Mouse (Mus musculus) brain, adult 10 weeks (tissue): Measurements from ENCODE around the gene Ndufb3. TPM values are rescaled to one million over a fixed set of nuclear protein-coding genes. Genes with fewer than 3 reads are reported as not detected.

ENCODE experiments used
- polyA plus RNA-seq: library from polyadenylated mRNA; stranded (reverse); fragments of 350-450 nt; fragmentation: Illumina TruSeq; extraction: RNeasy Lipid Tissue Mini Kit (QIAGEN cat#74804); gene quantifications from one replicate; pipeline ENCODE4 v1.2.3, GENCODE M21; 2015; ENCODE audit warnings: low read depth, low replicate concordance

The Ndufb3 gene
- polyA plus RNA-seq: 265 TPM

DNA sequence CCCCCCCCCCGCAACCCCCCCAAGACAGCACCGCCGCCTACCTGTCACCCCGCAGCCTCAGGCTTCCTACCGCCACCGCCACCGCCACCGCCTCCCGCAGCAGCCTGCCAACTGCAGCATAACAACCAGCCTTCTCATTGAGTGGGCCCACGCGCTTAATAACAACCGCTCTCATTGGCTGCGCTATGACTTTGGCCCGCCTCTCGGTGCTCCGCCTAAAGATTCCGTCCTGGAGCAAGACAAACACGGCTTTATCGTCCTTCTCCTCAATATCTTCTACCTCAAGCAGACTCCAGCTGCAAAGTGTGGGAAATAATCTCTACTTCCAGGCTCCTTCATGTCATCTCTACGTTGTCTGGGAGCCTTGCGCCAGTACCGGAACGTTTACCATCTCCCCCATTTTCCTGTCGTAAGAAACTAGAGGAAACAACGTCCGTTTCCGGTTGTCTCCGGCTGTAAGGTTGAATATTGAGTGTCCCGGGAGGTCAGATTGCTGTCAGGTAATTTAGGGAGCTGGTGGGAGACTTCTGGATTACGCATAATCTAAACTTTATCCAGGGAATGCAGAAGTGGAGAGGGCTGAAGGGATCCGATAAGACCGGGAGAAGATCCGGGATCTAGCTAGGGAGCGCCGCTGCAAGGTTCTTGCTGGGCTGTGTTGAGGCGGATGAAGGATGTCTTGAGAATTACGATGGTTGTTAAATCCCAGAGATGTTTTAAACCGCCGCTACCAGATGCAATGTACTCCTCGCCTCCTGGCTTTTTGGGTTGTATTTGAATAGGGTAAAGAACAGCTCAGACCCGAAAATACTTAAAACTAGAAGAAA, at the start of gene Ndufb3, which contains the start of gene Fam126b:
Gene Ndufb3 (plus strand): TSS at position 214 of the 827 bp plus-strand sequence.
Gene Fam126b (minus strand): TSS at position 153 of the 827 bp plus-strand sequence.

Other genes with a start within 250 kb of the Ndufb3 start
- gene Bzw1, start 193.5 kb upstream of the Ndufb3 start, polyA plus RNA-seq: 183 TPM
- gene Clk1, start 162.3 kb upstream of the Ndufb3 start, polyA plus RNA-seq: 174 TPM
- gene Nif3l1, start 141.2 kb upstream of the Ndufb3 start, polyA plus RNA-seq: 34.7 TPM
- 52.0 TPM for gene Ppil3, start 140.9 kb upstream of the Ndufb3 start, polyA plus RNA-seq
- gene Orc2, start 81.3 kb upstream of the Ndufb3 start, polyA plus RNA-seq: 30.1 TPM
- 51.4 TPM for gene Fam126b, start 61 bp upstream of the Ndufb3 start, polyA plus RNA-seq
- not detected for gene Als2cr12, start 109.6 kb downstream of the Ndufb3 start, polyA plus RNA-seq
- gene Cflar, start 125.1 kb downstream of the Ndufb3 start, polyA plus RNA-seq: 17.1 TPM
- 3.5 TPM for gene Casp8, start 209.0 kb downstream of the Ndufb3 start, polyA plus RNA-seq